Mouse (Mus musculus): ENCODE measurements at regions not wholly inside any gene's neighbourhood (a gene's known extent, or its start where the extent isn't known, plus 50 kb on each side); places are given as distances from the start of the nearest gene placed in this dataset.

DNA sequence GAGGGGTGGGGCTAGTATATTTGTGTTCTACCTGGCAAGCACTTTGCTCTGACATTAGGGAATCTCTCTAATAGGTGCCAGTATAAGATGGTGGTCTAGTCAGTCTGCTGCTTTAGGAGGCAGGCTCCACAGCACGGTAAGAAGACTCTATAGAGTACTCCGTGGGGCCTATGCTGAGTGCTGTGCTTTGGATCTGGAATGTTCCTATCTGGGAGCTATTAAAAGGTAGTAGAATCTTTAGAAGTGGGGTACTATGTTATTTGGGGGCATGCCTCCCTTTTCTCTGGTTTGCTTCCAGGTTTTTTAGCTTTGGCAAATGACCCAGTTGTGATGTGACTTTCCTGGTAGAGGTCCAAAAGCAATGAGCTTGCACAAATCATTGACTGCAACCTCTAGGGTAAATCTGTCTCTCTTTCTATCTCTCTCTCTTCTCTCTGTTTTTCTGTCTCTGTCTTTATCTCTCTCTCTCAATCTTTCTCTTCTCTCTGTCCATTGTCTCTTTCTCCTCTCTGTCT lies 208.6 kb upstream of the Camk1g start:
- no peak for DNase-seq (ENCODE audit: low spot score in 2 of 2)

DNA sequence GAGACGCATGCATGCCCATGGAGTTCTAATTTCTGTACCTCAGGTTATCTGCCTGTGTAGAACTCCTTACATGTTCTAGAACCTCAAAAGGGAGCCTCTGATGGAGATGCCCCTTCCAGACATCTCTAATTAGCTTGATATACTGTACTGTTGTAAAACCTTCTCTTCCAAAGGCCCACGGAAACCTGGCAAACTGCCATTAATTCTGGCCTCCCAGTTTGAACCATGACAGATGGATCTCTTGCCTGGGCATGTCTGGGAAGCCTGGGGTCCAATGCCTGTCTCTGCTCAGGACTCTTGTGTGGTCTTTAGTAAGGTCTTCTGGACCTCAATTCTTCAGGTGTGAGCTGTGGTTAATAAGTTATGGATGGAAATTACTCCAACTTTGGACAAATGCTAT lies 207.7 kb upstream of the Camk1g start:
- no peak for DNase-seq (ENCODE audit: low spot score in 2 of 2)

DNA sequence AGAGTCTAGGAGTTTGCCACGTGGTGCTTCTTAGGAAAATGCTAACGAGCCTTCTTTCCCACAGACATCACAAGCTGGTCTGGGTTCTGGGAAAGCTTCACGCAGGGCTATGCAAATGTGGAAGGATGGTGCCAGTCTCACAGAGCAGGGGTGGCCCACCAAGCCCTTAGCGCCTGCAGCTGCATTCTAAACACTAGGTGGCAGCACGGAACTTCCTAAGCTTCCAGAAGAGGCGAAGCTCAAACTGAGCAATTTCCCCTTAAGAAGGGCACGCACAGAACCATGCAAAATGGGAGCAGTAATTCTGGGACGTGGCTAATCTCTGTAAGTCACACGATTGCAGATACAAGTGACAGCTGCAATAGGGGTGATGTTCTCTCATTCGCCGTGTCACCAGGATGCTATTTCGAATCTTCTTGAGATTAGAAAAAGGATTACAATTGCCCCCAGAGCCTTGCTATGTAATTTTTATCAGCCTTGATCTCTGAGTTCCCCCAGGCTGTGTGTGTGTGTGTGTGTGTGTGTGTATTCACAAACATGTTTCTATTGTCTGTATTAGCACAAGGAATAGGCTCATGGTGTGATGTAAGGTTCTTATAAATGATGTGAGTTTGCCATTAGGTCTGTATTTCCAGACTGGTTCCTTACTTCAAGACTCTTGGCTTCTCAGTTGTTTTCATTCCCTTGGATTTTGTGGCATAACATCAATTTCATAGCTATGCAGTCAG lies 206.1 kb upstream of the Camk1g start:
- peak; percentile 14 to 15 for DNase-seq (ENCODE audit: low spot score in 2 of 2)

DNA sequence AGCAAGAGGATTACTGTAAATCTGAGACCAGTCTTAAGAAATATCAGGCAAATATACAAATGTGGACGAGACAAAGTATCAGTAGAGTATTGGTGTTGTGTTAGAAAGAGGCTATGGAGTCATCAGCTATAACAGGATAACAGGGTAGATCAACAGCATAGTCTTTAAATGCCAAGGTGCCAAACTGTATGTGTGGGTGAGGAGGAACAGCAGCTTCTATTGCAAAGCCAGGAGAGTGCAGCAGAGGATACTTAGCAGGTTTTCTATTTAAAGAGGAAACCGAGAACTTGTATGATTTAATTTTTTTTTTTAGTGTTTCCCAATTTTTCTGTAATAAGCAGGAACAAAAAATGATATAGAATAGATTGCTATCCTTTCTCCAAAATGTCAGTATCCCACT lies 202.7 kb upstream of the Camk1g start:
- no peak for DNase-seq (ENCODE audit: low spot score in 2 of 2)

DNA sequence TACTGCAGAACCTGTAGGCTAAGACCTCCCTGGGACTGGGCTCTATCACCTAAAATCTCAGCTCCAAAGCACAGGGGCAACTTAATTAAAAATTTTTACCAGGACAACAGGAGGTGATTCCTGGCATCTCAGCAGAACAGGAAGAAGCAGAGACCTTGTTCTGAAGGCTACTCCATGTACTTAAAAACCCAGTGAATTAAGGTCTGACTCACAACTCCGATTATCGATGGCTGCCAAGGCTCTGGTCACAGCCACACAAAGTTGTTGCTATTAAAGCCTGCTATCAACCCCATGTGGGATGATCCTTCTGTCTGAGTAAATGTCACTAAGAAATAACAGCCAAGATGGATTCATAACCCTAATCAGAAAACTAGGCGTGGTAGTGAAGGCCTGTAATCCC lies 202.3 kb upstream of the Camk1g start:
- no peak for DNase-seq (ENCODE audit: low spot score in 2 of 2)

DNA sequence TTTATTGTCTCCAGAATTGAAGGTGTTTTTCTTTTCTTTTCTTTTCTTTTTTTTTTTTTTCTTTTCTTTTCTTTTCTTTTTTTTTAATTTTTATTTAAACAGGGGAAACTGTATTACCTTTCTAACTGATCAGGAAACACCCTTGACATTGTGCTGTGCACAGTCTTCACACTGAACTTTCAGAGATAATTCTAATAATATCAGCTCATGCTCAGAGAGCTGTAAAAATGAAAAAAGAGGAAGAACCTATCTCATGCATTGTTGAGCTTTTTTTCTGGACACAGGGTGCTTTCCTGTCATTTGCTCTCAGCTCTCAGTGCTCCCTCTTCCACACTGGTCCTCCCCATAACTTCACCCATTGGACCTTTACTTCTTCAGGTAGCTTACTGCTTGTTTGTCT lies 201.0 kb upstream of the Camk1g start:
- no peak for DNase-seq (ENCODE audit: low spot score in 2 of 2)

DNA sequence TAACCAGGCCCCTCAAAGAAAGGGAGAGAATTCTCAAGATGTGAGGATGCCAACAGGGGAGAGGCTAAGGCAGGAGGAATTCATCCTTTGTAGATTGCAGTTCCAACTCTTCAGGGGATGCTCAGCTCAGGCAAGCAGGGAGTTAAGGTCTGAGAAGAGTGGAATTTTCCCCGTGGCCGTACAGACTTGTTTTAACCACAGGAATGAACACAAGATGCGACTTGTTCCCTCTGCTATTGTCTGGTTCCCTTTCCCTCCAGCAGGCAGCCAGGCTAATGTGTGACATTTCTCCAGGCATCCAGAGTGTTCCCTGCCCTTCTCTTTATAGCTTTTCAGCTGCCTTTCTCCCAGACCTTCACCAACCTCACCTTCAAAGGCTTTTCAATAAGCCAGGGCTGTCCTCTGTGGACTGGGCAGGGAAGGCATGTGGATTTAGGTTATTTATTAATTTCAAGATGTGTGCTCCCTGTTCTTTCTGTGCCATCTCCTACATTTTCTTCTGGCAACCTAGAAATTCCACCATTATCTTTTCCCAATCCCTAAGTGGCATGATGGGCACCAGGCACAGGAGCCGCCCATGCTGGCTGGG lies 198.6 kb upstream of the Camk1g start:
- no peak for DNase-seq (ENCODE audit: low spot score in 2 of 2)

DNA sequence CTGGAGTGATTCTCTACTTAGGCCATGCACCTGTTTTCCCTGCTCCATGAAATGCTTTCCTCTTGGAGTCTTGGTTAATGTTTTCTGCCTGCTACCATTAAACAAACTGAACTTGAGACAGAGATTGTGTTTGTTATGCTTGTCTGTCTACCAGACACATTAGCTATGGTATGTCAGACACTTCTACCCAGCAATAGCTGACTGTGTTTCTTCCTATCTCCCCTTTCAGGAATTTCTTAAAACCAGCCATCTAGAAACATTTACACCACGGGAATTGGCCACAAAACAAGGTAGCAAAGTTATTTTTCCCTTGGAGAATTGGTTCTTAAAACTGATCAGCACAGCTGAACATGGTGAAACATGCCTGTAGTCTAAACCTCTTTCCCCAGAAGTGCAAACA lies 197.1 kb upstream of the Camk1g start:
- no peak for DNase-seq (ENCODE audit: low spot score in 2 of 2)

DNA sequence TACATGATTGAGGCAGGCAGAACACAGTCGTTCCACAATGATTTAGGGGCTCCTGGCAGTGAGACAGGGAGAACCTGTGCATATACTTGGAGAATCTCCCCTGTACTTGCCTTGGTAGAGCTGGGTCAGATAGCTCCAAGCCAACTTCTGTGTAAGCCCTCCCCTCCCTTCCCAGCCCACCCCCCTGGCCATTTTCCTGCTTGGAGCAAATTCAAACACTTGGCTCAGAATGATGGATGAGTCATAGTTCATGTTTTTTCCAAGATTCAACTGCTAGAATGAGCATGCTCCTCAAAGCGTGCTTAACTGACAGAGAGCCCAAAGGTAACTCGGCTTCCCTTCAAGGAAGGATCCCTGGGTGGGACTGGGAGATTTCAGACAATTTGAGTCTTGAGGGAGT lies 194.1 kb upstream of the Camk1g start:
- no peak for DNase-seq (ENCODE audit: low spot score in 2 of 2)

DNA sequence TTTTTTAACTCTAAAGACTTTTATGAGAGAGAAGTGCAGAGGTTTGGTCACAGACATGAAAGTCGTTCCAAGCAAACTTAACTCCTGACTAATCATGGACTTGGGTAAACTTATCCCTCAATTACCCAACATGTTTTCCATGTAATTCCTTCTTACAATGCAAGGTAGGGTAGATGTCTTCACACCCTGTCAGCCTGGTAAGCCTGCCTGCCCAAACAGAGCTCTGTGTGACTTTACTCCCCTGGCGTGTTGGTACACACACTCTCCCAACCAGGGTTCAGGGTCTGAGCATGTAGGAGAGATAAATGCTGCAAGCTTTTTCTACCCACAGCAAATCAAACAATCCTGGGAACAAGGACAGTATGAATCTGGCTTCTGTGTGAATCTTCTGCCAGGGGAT lies 192.1 kb upstream of the Camk1g start:
- no peak for DNase-seq (ENCODE audit: low spot score in 2 of 2)

DNA sequence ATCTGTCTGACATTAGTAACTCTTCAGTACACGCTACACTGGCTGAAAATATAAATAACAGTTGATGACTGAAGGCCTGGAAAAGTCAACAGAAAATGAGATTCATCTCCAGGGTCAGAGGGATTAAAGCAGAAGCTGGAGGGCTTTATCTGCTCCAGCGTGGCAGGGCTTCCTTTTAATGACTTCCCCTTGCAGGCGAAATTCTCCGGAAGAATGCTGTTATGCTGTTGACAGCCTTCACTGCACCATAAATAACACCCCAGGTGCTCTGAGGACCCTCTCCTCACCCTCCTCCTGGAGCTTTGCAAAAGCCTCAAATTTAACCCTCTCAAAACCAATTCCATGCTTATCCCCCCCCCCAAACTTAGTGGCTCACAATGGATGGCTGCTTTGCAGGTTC lies 188.0 kb upstream of the Camk1g start:
- DNase-seq (ENCODE audit: low spot score in 2 of 2), result no peak

DNA sequence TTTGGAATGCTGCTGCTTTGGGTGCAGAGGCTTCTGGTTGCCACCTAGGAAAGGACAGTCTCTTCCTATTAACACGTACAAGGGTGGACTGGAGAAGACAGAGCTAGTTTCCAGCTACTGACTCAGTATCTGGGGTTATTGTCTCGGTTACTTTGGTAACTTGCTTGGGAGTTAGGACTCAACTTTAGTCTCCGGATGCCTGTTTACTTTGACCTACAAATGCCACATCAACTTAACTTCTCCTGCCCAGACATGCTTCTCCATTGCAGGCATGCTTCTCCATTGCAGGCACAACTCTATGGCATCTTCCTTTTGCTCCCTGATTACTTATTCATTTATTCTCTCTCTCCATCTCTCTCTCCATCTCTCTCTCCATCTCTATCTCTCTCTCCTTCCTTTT lies 184.6 kb upstream of the Camk1g start:
- no peak for DNase-seq (ENCODE audit: low spot score in 2 of 2)

DNA sequence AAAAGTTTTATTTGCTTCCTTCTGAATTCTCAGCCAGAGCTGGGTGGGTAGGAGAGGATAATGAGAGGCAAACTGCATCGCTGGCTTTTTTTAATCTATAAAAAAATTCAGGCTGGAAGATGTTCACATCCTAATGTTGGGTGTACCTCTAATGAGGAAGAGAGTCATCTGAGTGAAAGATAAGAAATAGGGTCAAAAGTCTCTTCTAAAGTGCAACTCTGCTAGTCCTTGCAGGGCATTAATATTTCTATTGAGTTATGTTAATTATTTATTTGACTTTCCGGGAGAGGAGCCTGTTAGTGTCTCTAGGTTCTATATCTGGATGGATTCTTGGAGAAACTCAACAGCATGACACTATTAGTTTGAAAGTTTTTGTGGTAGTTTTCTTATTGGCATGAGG lies 182.2 kb upstream of the Camk1g start:
- no peak for DNase-seq (ENCODE audit: low spot score in 2 of 2)

DNA sequence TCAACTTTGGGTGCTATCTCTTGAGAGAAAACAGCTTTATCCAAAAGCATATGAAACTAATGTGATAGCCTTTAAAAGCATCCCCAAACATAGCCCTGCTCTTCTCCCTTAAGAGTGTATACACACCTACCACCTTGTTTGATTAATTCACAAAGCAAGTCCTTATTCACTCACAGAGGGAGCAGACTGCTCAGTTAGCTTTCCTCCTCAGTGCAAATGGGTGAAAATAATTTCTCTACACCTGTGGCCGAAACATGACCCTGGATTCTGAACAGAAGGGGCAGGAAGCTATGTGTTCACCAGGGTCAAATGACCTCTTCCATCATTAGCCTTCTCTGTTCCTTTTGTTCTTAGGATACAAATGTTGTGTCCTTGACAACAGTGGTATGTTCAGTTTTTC lies 181.2 kb upstream of the Camk1g start:
- DNase-seq (ENCODE audit: low spot score in 2 of 2), result no peak

DNA sequence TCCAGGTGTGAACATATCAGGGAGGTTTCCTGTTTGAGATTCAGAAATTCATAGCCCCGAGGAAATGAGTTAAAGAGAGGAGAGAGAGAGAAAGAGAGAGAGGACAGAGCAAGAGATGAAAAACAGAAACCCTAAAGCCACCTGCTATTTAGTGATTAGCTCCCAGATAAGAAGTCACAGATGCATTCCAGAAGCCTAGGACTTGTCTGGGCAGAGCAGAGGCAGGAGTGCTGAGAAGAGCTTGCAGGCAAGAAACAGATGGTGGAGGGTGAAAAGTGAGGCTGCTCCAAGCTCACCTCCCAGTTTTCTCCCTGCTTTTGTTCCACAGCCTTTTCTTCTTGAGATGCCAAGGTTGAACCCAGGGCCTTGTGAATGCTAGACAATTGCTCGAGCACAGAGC lies 180.7 kb upstream of the Camk1g start:
- no peak for DNase-seq (ENCODE audit: low spot score in 2 of 2)

DNA sequence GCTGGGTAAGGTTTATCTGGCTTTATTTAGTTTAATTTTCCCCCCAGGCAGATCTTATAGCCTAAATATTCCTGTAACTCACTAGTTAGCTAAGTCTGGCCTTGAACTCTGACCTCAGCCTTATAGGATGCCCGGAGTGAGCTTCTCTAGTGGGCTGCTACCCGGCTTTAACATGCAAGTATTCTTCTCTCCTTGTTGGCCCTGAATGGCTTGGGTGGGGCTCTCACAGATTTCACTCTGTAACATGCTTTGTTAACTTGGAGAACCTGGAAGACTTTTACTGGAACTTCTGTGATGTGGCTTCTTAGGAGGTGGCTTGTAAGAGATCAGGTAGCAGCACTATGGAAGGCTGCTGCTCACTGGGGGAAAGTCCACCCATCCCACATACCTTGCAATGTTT lies 177.3 kb upstream of the Camk1g start:
- DNase-seq (ENCODE audit: low spot score in 2 of 2), result no peak

DNA sequence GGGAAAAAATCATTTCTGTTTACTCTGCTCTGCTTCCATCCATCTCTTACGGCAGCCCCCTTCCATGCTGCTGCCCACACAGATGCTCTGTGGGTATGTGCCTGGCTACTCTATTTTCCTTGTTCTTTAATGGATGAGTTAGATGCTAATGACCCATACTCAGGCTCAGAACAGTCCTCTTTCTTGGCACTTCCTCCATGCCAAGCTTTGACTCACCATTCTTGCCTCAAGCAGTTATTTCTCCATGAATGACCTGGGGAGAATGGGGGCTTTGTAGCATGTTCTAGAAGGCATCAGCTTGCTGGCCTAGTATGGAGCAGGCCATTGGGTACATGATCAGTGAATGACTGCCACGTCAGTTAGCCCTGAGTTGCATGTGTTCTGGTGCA lies 175.9 kb upstream of the Camk1g start:
- DNase-seq (ENCODE audit: low spot score in 2 of 2), result no peak

DNA sequence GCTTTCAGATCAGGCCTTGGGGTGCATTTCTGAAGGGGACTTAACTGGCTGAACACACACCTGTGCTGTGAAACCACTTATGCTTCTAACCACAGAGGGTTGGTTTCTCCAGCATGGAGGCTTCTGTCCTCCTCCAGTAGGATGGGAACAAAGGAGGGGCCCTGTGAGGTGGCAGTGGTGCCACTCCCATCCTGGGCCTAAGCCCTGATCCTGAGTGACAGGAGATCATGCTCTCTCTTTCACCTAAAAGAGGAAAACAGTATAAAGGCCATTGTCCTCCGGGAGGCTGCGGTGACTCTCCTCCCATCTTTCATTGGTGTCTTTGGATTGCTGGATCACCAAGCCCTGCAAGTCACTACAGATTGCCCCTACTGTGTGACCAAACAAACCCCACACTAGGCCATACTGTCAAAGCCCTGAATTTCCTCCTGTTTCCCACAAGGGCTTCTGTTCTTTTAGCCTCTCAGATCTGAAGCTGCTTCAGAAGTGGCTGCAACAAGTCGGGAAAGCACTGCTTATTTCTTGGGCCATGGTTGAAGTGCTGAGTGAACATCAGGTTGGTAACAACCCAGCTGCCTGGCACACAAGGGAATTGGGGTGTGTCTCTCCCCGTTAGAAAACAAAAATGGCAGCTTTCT lies 175.4 kb upstream of the Camk1g start:
- no peak for DNase-seq (ENCODE audit: low spot score in 2 of 2)

DNA sequence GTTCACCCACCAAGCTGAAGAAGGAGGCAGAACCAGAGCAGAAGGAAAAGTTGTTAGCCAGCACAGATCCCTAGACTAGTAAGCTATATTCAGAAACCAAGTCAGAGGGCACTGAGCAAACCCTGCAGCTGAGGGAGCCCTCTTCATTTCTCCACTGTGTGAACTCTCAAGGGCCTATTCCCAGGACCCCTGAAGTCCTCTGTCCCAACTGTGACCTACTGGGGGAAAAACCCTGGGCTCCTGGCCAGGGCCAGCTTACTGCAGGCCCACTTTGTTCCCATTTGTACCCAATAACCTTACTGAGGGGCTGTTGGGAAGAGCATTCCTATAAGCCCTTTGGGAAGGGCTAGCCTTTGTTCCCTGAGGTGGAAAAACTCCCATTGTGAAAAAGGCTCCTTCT lies 174.7 kb upstream of the Camk1g start:
- no peak for DNase-seq (ENCODE audit: low spot score in 2 of 2)

DNA sequence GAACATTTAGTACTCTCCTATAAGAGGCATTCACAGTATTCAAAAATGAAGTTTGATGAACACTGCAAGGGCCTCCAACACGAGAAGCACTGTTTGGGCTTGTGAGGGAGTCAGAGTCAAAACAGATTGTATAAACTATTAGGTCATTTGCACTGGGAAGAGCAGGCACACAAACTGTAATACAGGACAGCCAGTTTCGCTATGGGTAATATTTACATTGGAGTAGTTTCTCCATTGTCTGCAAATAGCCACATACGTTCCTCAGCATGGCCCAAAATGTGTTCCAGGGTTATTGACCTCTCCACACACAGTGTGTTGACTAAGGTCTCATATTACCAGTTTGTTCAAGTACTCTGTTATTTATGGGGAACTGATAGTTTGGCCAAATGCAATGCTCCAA lies 173.7 kb upstream of the Camk1g start:
- DNase-seq (ENCODE audit: low spot score in 2 of 2), result no peak

DNA sequence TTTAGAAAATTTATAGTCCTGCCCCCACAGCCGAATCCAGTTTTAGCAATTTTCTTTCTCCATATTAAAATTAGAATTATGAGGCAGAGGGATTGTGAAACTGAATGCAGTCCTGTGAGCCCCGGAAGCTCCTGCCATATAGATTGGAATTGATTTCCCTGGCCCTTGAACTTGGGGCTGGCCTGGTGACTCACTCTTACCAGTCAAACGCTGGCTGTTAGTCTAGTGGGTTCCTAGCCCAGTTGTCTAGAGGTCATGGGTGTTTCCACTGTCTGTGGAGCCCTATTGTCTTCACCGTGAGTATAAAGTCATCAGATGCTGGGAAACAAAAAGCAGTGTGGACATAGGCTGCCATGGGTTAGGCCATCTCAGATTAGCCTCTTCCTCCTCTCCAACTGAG lies 173.2 kb upstream of the Camk1g start:
- DNase-seq (ENCODE audit: low spot score in 2 of 2), result no peak

DNA sequence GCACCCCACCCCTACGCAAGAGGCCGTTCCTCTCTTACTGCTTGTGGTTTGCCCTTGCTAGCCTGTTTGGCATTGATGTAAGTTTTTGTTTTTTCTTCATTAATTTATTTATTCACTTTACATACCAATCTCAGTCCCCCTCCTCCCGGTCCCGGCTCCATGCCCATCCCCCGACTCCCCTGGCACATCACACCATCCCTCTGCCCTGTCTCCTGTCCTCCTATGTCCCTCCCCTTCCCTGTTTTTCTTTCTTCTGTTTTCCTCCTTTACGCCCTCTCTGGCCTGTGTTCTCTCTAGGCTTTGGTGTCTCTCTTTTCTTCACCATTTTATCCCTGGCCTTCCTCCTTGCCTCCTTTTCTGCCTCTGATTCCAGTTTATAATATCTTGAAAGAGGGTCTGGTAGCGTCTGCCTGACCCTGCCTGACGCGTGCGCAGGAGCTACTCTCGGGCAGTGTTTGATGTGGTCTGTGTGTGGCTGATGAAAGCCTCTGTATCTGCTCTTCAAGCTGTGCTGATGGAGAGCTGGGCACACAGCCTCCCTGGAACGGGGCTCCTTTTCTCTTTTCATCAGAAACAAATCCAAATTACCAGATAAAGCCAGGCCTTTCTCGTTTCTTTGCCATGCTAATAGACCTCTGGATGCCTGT lies 172.0 kb upstream of the Camk1g start:
- no peak for DNase-seq (ENCODE audit: low spot score in 2 of 2)

DNA sequence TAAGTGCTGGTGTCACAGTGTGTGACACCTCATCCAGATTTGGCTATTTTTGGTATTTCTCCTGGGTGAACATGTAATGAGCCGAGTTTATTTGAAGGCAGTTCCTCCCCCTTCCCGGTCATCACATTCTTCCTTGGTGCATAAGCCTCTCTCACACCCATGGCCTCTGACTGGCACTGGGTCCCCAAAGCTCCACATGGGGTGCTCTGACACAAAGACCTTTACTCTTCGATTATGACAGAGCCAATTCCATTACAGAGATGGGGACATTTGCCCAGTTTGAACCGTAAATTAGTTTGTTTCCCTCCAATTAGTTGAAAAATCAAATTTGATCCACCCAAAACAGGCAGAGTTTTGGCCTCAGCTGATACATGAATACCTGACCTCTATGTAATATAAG lies 171.2 kb upstream of the Camk1g start:
- DNase-seq (ENCODE audit: low spot score in 2 of 2), result no peak
